Mouse (Mus musculus): Measurements from ENCODE around the gene Rnaseh2b. TPM values are rescaled to one million over a fixed set of nuclear protein-coding genes. Genes with fewer than 3 reads are reported as not detected.

Gene Rnaseh2b
- polyA plus RNA-seq (2014; fragmentation: Illumina TruSeq; extraction: RNeasy Lipid Tissue Mini Kit (QIAGEN cat#74804); ENCODE audit: low read depth, low replicate concordance): 50.8 TPM

DNA sequence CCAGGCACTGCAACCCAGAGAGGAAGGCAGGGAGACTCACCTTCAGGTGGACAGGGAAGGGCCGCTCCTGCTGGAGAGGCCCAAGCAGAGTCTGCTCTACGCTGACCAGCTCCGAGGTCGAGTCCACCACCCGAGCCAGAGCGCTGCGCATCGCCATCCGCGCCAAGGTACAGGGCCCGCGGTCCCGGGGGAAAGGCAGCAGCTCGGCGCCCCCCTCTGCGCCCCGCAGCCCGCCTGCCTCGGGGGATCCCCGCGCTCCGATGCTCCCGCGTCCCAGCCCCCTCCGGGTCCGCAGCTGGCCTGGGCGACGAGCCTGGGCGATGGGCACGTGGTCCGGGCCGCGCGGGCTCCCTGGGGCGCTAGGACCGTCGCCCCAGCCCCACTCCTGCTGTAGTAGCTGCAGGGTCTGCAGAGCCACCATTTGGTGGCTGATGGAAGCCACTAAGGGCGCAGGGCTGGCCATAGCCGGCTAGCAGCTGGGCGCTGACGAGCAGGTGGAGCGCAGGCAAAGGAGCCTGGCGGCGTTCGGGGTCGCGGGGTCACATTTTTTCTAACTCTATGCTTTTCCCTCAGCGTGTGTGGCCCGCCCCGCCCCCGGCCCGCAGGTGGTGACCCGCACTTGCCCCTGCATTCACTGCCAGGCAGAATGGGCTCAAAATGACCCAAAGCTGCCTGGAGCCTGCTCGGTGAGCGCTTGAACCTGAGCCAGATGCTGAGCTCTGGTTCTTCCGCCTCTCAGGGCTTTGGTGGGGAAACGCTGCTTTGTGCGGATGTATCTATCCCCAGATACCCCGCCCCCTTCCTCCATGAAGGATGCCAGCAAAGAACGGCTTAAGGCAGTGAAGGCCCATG lies at the start of gene Rnaseh2b, which contains the start of gene Dleu7:
Gene Rnaseh2b, plus strand, starts transcription at position 102 of the 852 bp plus-strand sequence.
Gene Dleu7, minus strand, starts transcription at position 560 of the 852 bp plus-strand sequence.

Other genes starting within 250 kb of the Rnaseh2b start
- gene Dleu7, start 458 bp downstream of the Rnaseh2b start, polyA plus RNA-seq (2014; fragmentation: Illumina TruSeq; extraction: RNeasy Lipid Tissue Mini Kit (QIAGEN cat#74804); ENCODE audit: low read depth, low replicate concordance): 58.5 TPM
- gene Gucy1b2, start 163.7 kb downstream of the Rnaseh2b start, polyA plus RNA-seq (2014; fragmentation: Illumina TruSeq; extraction: RNeasy Lipid Tissue Mini Kit (QIAGEN cat#74804); ENCODE audit: low read depth, low replicate concordance): not detected